Mouse (Mus musculus): Measurements from ENCODE around the gene Cldn16.
"Not testable (repeated sequence)": the region's sequence is repeated elsewhere in the genome, so short reads cannot be mapped to it uniquely, and the experiment has no call there.

The Cldn16 gene

DNA sequence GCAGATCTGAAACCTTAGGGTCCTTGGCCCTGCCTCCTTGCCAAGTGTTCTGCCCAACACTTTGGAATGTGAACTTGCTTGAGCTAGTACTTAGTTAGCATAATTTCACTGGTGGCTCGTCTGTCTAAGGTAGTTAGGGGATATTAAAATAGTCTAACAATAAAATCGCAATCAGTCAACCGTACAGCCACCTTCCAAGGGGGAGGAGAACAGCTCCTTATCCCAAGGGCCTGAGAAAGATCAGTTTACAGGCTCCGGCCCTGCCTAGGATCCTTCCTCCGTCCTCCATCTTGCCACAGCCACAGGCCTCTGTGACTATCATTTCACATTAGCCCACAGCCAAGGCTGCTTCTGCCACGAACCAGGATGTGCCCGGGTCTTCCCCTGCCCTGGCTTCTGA, at the start of gene Cldn16:
Cldn16 (plus strand) TSS at position 301 of the 400 bp plus-strand sequence.
- DNase-seq = no peak

- DNase-seq = no peak
These were observed 44.3 kb upstream of the Cldn16 start for GRCm38 (mm10) chr16:26418616-26419015.

- DNase-seq = no peak
These were observed 40.9 kb upstream of the Cldn16 start for GRCm38 (mm10) chr16:26422078-26422477.

DNA sequence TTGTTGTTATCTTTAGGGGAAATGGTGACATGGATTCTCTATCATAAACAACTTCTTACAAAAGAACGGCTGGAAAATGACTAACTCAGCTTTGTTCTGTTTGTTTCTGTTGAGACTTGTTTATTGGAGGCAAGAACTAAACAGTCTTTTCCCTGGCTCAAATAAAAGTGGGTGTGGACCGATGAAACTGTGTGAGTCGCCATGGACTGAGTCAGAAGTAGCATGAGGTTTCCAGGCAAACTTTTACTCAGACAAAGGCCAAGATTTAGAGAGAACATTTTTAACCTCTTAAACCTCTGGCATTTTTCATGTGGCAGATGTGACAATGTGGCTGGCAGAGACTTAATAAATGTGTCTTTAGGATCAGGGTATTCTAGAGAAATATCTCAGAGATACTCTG, 32.7 kb upstream of the Cldn16 start:
- no peak for DNase-seq

DNA sequence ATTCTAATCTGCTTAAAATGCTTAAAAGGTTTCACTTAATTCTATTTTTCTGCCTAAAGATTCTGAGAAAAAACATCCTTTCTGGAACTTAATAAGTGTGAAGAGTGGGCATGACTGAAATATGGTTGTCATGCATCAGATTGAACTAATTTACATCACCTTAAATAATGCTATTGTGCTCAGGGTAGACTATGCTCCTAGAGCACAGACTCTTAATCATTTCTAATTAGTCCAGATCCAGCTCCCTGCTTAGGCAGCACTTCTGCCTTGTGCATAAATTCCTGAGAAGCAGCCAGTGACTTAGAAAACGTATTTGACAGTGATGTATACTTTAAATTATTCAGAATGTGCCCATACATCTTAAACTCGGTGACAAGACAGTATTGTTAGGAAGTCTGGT, 29.4 kb upstream of the Cldn16 start:
- no peak for DNase-seq

- no peak for DNase-seq
These were observed 22.9 kb upstream of the Cldn16 start for GRCm38 (mm10) chr16:26440031-26440430.

- DNase-seq = no peak
These were observed 21.8 kb upstream of the Cldn16 start for GRCm38 (mm10) chr16:26441156-26441555.

- DNase-seq = no peak
These were observed 18.1 kb upstream of the Cldn16 start for GRCm38 (mm10) chr16:26444843-26445242.

DNA sequence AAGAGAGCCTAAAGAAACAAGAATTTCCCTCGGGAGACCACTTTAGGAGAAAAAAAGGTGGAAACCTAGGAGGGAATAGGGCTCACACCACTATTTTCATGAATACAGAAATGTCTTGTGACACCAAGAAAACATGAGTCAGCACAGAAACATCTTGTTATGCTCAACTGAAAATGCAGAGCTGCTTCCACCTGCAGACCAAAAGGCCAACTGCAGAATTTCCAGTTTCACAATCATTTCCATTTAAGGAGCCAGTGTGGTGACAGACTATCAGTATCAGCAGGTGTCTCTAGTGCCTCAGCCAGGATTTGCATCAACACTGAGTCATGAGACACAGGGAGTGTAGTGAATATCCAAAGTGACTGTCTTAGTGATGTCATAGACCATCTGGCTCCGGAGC, 15.3 kb upstream of the Cldn16 start:
- DNase-seq = peak; percentile 34 to 39

DNA sequence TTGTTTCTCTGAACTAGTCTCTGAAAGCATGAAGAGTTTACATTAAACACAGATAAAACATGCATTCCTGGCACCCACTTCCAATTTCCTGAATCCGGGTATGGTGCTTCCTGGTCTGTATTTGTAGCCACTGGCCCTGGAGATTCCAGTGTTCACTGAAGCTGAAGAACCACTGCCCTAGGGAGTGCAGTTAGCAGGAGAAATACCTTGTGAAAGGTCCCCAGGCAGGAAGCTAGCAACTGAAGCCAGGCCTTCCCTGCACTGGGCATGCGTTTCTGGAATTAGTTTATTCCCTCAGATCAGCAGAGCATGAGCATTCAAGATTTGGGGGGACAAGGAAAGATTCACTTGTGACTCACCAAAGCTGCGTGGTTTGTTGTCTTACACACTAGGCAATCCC, 8.8 kb upstream of the Cldn16 start:
- DNase-seq = no peak

GRCm38 (mm10) chr16:26456182-26456581, 6.8 kb upstream of the Cldn16 start:
- no peak for DNase-seq

DNA sequence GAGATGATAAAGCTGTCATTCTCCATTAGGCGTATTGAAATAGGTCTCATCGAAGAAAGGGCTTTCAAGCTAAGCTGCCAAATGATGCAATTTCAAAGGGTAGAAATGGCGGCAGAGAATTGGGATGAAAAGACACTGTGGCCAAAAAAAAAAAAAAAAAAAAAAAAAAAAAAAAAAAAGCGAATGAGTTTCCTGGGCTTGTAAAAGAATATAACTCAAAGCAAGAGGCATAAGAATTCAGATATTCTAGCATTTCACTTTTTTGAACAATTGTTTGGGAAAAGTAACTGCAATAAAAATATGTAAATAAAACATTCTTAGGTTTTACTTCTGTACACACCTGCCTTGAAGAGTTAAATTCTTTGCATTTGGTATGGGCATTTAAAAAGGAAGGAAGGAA, 3.6 kb downstream of the Cldn16 start:
- no peak for DNase-seq

DNA sequence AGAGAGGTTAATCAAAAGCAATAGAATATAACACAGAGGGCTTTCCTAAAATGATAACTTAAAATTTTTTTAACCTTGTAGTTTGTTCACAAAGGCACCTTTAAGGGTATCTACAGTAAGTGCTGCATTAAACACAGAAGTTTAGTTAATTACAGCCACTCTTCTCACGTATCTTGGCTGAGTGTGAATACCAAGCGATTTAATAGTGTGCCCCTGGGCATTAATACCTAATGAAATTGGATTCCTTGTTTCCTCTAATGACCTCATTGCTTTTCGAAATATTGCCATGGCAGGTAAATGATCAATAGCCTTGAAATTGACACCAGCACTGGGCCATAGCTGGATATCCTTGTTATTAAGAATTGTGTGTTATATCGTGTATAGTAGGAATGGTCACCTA, 8.3 kb downstream of the Cldn16 start:
- DNase-seq = no peak

- DNase-seq = peak; percentile 57 to 64
These were observed 32.8 kb downstream of the Cldn16 start for GRCm38 (mm10) chr16:26495721-26496120.

GRCm38 (mm10) chr16:26499705-26500104, 36.8 kb downstream of the Cldn16 start:
- DNase-seq = not testable (repeated sequence)

DNA sequence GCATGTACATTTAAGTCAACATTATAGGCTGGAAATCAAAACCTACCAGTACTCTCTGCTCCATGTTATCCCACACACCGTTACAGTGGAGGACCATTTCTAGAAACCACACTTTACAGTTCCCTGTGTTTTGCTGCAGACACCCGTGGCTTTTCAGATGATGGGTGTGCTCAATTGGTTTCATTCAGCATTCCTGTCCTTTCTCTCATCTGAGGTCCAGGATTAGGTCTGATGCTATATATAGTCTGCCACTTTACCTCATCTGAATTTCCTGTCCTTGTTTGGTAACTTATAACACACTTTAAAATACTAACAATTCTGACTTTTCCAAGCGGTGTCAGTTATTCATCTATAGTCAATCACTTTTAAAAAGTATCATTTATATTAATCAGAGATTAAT, 37.8 kb downstream of the Cldn16 start:
- DNase-seq = no peak

DNA sequence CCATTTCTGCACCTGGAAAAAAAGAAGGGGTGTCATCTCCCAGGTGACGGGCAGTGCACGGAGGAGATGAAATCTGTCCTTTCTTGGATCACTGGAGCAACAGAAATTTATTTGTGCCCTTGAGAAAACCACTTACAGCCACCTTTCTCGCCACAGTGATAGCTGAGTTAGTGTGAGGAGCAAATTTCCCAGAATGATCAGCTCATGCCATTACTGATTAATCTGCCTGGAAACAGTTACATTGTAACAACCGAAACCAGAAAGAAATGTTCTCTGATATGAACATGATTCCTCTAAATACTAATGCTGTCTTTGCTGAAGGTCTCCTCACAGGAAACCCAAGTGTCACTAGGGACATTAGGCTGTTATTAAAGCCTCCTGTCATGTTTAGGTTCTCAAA, 42.0 kb downstream of the Cldn16 start:
- DNase-seq = no peak

- peak; percentile 61 to 66 for DNase-seq
These were observed 56.7 kb downstream of the Cldn16 start for GRCm38 (mm10) chr16:26519596-26519995.

- DNase-seq = no peak
These were observed 62.9 kb downstream of the Cldn16 start for GRCm38 (mm10) chr16:26525832-26526231.

DNA sequence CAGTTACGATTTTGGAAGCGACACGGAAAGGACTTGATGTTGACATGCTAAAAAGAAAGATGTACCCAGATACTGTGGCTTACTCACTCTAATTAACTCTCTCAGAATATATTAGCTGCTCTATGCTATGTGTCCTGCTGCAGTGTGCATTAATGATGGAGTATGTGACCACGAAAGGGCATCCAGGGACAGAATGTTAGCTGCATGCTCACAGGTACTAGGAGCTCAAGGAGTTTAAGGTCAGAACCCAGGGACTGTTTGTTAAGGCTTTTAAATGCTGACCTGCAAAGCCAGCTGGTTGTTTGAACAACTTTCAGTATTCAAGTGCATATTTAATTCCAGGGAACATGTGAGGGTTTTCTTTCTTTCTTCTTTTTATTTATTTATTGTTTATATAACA, 63.7 kb downstream of the Cldn16 start, which contains the start of gene Tmem207:
Tmem207 (minus strand) TSS at position 101 of the 400 bp plus-strand sequence.
- DNase-seq = no peak

GRCm38 (mm10) chr16:26527931-26528666, 65.2 kb downstream of the Cldn16 start:
- DNase-seq = peak; percentile 42 to 52

GRCm38 (mm10) chr16:26530451-26530850, 67.5 kb downstream of the Cldn16 start:
- DNase-seq = no peak

DNA sequence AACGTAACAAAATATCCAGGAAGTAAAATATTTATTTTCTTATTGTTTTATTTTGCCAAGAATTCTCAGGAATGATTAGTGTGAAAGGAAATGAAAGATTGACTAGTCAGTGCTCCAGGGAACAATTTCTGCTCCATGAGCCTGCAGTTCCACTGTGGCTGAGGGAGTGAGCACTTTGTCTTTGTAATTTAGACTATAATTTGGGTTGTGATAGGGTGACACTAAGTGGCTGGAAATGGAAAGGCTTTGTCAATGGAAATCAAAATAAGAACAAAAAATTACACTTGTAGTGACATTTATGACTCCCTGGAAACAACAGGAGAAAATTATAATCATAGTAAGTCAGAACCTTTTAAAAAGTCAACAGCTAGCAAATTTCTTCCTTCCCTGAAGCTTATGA, 69.4 kb downstream of the Cldn16 start:
- no peak for DNase-seq
